Mouse (Mus musculus): ENCODE results near the gene Slc28a3. TPM values are rescaled to one million over a fixed set of nuclear protein-coding genes. Genes with fewer than 3 reads are reported as not detected.

The Slc28a3 gene
- polyA plus RNA-seq, 1 experiment, result not detected

- TF ChIP-seq POLR2A (IDR thresholded peaks at IDR 0.05; ENCODE audit: extremely low read depth, insufficient read depth, low read length) (no peak), CTCF (IDR thresholded peaks at IDR 0.05; ENCODE audit: extremely low read depth, insufficient read depth, low read length) (no peak)
- no peak overlapping the region for H3K4me3 ChIP-seq (ENCODE audit: insufficient read depth, low read length)
- no peak overlapping the region for H3K27ac ChIP-seq (ENCODE audit: insufficient read depth, low read length)
- peaks cover 2% of the 10 kb centered on the region for H3K4me1 ChIP-seq (ENCODE audit: control insufficient read depth, insufficient read depth, low read length)
Observed at GRCm38 (mm10) chr13:58542601-58543041, 68.1 kb downstream of the Slc28a3 start.

- TF ChIP-seq CTCF (IDR thresholded peaks at IDR 0.05; ENCODE audit: extremely low read depth, insufficient read depth, low read length) (no peak), POLR2A (IDR thresholded peaks at IDR 0.05; ENCODE audit: extremely low read depth, insufficient read depth, low read length) (no peak)
- Histone ChIP-seq H3K4me1 (ENCODE audit: control insufficient read depth, insufficient read depth, low read length) (peaks cover 2% of the 10 kb centered on the region), H3K4me3 (ENCODE audit: insufficient read depth, low read length) (no peak overlapping the region), H3K27ac (ENCODE audit: insufficient read depth, low read length) (no peak overlapping the region)
Observed at GRCm38 (mm10) chr13:58542167-58542566, 68.5 kb downstream of the Slc28a3 start.

GRCm38 (mm10) chr13:58541620-58542019 is 69.1 kb downstream of the Slc28a3 start:
- H3K4me1 ChIP-seq (ENCODE audit: control insufficient read depth, insufficient read depth, low read length), result peaks cover 2% of the 10 kb centered on the region
- H3K27ac ChIP-seq (ENCODE audit: insufficient read depth, low read length), result no peak overlapping the region
- H3K4me3 ChIP-seq (ENCODE audit: insufficient read depth, low read length), result no peak overlapping the region
- TF ChIP-seq CTCF (IDR thresholded peaks at IDR 0.05; ENCODE audit: extremely low read depth, insufficient read depth, low read length), result no peak
- no peak for TF ChIP-seq POLR2A (IDR thresholded peaks at IDR 0.05; ENCODE audit: extremely low read depth, insufficient read depth, low read length)

GRCm38 (mm10) chr13:58538966-58539365 is 71.7 kb downstream of the Slc28a3 start:
- Histone ChIP-seq H3K27ac (ENCODE audit: insufficient read depth, low read length) (no peak overlapping the region), H3K4me3 (ENCODE audit: insufficient read depth, low read length) (no peak overlapping the region), H3K4me1 (ENCODE audit: control insufficient read depth, insufficient read depth, low read length) (0 out of 2 replicates have a peak, but pooled peaks cover 1% of the 10 kb centered on the region)
- no peak for TF ChIP-seq POLR2A (IDR thresholded peaks at IDR 0.05; ENCODE audit: extremely low read depth, insufficient read depth, low read length)
- no peak for TF ChIP-seq CTCF (IDR thresholded peaks at IDR 0.05; ENCODE audit: extremely low read depth, insufficient read depth, low read length)

GRCm38 (mm10) chr13:58538366-58538765 is 72.3 kb downstream of the Slc28a3 start:
- 0 out of 2 replicates have a peak, but pooled peaks cover 1% of the 10 kb centered on the region for H3K4me1 ChIP-seq (ENCODE audit: control insufficient read depth, insufficient read depth, low read length)
- H3K27ac ChIP-seq (ENCODE audit: insufficient read depth, low read length), result no peak overlapping the region
- H3K4me3 ChIP-seq (ENCODE audit: insufficient read depth, low read length), result no peak overlapping the region
- no peak for TF ChIP-seq POLR2A (IDR thresholded peaks at IDR 0.05; ENCODE audit: extremely low read depth, insufficient read depth, low read length)
- TF ChIP-seq CTCF (IDR thresholded peaks at IDR 0.05; ENCODE audit: extremely low read depth, insufficient read depth, low read length), result no peak

- no peak overlapping the region for H3K27ac ChIP-seq (ENCODE audit: insufficient read depth, low read length)
- 0 out of 2 replicates have a peak, but pooled peaks cover 1% of the 10 kb centered on the region for H3K4me1 ChIP-seq (ENCODE audit: control insufficient read depth, insufficient read depth, low read length)
- no peak overlapping the region for H3K4me3 ChIP-seq (ENCODE audit: insufficient read depth, low read length)
- TF ChIP-seq POLR2A (IDR thresholded peaks at IDR 0.05; ENCODE audit: extremely low read depth, insufficient read depth, low read length) (no peak), CTCF (IDR thresholded peaks at IDR 0.05; ENCODE audit: extremely low read depth, insufficient read depth, low read length) (no peak)
Observed at GRCm38 (mm10) chr13:58537916-58538233, 72.8 kb downstream of the Slc28a3 start.

GRCm38 (mm10) chr13:58537232-58537915 is 73.3 kb downstream of the Slc28a3 start:
- 0 out of 2 replicates have a peak, but pooled peaks cover 1% of the 10 kb centered on the region for H3K4me1 ChIP-seq (ENCODE audit: control insufficient read depth, insufficient read depth, low read length)
- H3K4me3 ChIP-seq (ENCODE audit: insufficient read depth, low read length), result no peak overlapping the region
- TF ChIP-seq CTCF (IDR thresholded peaks at IDR 0.05; ENCODE audit: extremely low read depth, insufficient read depth, low read length) (no peak), POLR2A (IDR thresholded peaks at IDR 0.05; ENCODE audit: extremely low read depth, insufficient read depth, low read length) (no peak)
- no peak overlapping the region for H3K27ac ChIP-seq (ENCODE audit: insufficient read depth, low read length)

GRCm38 (mm10) chr13:58536466-58537231 is 74.0 kb downstream of the Slc28a3 start:
- H3K27ac ChIP-seq (ENCODE audit: insufficient read depth, low read length), result no peak overlapping the region
- TF ChIP-seq CTCF (IDR thresholded peaks at IDR 0.05; ENCODE audit: extremely low read depth, insufficient read depth, low read length), result no peak
- H3K4me1 ChIP-seq (ENCODE audit: control insufficient read depth, insufficient read depth, low read length), result 0 out of 2 replicates have a peak, but pooled peaks cover 1% of the 10 kb centered on the region
- no peak overlapping the region for H3K4me3 ChIP-seq (ENCODE audit: insufficient read depth, low read length)

GRCm38 (mm10) chr13:58535321-58535720 is 75.4 kb downstream of the Slc28a3 start:
- Histone ChIP-seq H3K4me1 (ENCODE audit: control insufficient read depth, insufficient read depth, low read length) (0 out of 2 replicates have a peak, but pooled peaks cover 1% of the 10 kb centered on the region), H3K4me3 (ENCODE audit: insufficient read depth, low read length) (no peak overlapping the region), H3K27ac (ENCODE audit: insufficient read depth, low read length) (no peak overlapping the region)
- TF ChIP-seq POLR2A (IDR thresholded peaks at IDR 0.05; ENCODE audit: extremely low read depth, insufficient read depth, low read length) (no peak), CTCF (IDR thresholded peaks at IDR 0.05; ENCODE audit: extremely low read depth, insufficient read depth, low read length) (no peak)

- TF ChIP-seq POLR2A (IDR thresholded peaks at IDR 0.05; ENCODE audit: extremely low read depth, insufficient read depth, low read length) (no peak), CTCF (IDR thresholded peaks at IDR 0.05; ENCODE audit: extremely low read depth, insufficient read depth, low read length) (no peak)
- H3K4me1 ChIP-seq (ENCODE audit: control insufficient read depth, insufficient read depth, low read length), result 0 out of 2 replicates have a peak, but pooled peaks cover 1% of the 10 kb centered on the region
- H3K4me3 ChIP-seq (ENCODE audit: insufficient read depth, low read length), result no peak overlapping the region
- H3K27ac ChIP-seq (ENCODE audit: insufficient read depth, low read length), result no peak overlapping the region
Observed at GRCm38 (mm10) chr13:58534861-58535260, 75.8 kb downstream of the Slc28a3 start.
